Mouse (Mus musculus): ENCODE measurements around the gene Ambp.

The Ambp gene

DNA sequence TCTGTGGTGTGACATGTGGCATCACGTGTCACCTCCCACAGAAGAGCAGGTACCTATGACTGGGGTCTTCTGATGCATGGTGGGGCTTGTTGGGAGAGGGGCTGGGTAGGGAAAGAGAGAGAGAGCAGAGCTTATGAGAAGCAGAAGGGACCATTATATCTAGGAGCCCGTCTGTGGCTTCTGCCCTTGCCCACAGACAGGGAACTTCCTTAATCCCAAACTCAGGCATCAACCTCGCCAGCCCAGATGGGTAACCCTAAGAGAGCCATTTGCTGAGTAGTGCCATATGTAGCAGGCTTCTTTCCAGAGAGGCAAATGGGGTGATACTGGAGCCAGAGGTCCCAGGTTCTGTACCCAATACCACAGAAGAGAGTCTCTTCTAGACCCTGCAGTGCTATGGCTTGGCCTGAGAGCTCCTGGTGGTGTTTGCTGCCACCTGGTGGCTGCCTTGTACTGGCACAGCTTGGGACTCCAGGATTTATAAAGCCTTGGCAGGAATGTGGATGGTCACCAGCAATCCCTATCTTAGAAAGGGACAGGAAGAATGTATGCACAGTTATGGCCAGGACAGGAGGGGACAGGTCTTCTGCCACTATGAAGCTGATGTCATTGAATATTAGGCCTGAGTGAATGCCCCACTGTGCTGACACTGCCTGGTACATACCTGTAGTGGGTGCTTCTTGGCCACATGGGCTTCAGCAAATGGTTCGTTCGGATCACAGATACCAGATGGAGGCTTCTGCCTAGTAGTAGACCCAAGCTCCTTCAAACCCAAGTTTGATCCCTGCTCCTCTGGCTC is 35.8 kb downstream of the Ambp start:
- DNase-seq, result peak; percentile 31 to 62

- no peak for DNase-seq
Measured at GRCm38 (mm10) chr4:63105651-63106050, 48.9 kb downstream of the Ambp start.

GRCm38 (mm10) chr4:63102025-63102424 is 52.6 kb downstream of the Ambp start:
- DNase-seq, result no peak

GRCm38 (mm10) chr4:63100478-63100877 is 54.1 kb downstream of the Ambp start:
- no peak for DNase-seq

- no peak for DNase-seq
Measured at GRCm38 (mm10) chr4:63097603-63098002, 57.0 kb downstream of the Ambp start.
